Mouse (Mus musculus) erythroblast, embryonic 14.5 days (primary cell): Measurements from ENCODE around the gene Anks1b.

Experiments used
- GATA1 ChIP-seq: IDR thresholded peaks from 2 replicates; pipeline ENCODE4 v1.6.1; 2012; ENCODE audit warnings: low read length, inconsistent platforms, mixed read lengths
- TAL1 ChIP-seq: IDR thresholded peaks from 3 replicates; pipeline ENCODE4 v1.6.1; 2012; ENCODE audit warnings: low read length, inconsistent platforms, mixed read lengths

DNA sequence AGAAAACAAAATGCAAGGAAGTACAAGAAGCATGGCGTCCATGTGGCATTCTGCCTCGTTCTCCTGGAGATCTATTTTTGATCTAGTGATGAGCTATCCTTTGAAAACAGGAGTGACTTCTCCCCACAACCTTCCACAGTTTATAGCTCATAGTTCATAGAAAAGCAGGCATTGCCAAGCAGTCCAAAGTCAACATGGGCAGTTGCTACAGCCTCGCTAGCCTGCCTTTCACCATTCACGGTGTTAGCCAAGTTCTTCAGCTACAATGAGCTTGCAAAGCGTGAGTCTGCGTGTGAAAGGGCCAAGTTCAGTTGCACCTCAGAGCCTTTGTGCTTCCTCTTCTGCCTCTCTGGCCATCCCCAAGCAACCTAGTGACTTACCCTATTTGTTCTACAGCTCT, 592.1 kb downstream of the Anks1b start:
- no peak for TF ChIP-seq TAL1
- no peak for TF ChIP-seq GATA1
